Mouse (Mus musculus) G1E (cell line): ENCODE measurements around the gene Fpgs. TPM values are rescaled to one million over a fixed set of nuclear protein-coding genes. Genes with fewer than 3 reads are reported as not detected.

Experiments used
- ATAC-seq: 2 replicates; pipeline ENCODE4 v1.8.0; 2016; ENCODE audit warnings: mild to moderate bottlenecking; ENCODE audit not compliant: insufficient number of reproducible peaks, poor library complexity, low FRiP score, severe bottlenecking; ENCODE audit errors: extremely low read depth
- DNase-seq: peaks from one replicate; pipeline ENCODE4 v3.0.0; 2012; ENCODE audit warnings: low spot score
- H3K27me3 ChIP-seq: 2 replicates; pipeline ENCODE4 v1.6.1; 2012; ENCODE audit warnings: mild to moderate bottlenecking, low read length, inconsistent platforms; ENCODE audit not compliant: insufficient read depth
- H3K36me3 ChIP-seq: replicated peaks from 2 replicates; pipeline ENCODE3; 2012; ENCODE audit warnings: mild to moderate bottlenecking, inconsistent platforms
- H3K4me1 ChIP-seq: 2 replicates; pipeline ENCODE4 v1.6.1; 2012; ENCODE audit warnings: low read depth, low read length, inconsistent platforms, mixed read lengths; ENCODE audit not compliant: insufficient read depth
- H3K4me3 ChIP-seq: 2 replicates; pipeline ENCODE4 v1.5.1; 2012; ENCODE audit warnings: low read depth, mild to moderate bottlenecking, inconsistent platforms, low read length, moderate library complexity, mixed read lengths
- H3K9me3 ChIP-seq: replicated peaks from 2 replicates; pipeline ENCODE4 v1.6.1; 2012; ENCODE audit warnings: inconsistent platforms
- CTCF ChIP-seq: IDR thresholded peaks from 2 replicates; pipeline ENCODE4 v1.5.1; 2012; ENCODE audit warnings: low read depth, low read length, inconsistent platforms, mixed read lengths
- GATA1 ChIP-seq: IDR thresholded peaks from 2 replicates; pipeline ENCODE4 v1.6.1; 2012; ENCODE audit warnings: borderline replicate concordance, low read length, inconsistent platforms, mixed read lengths
- GATA2 ChIP-seq: IDR thresholded peaks from 2 replicates; pipeline ENCODE4 v1.6.1; 2012; ENCODE audit warnings: low read depth, low read length, inconsistent platforms, borderline replicate concordance
- POLR2AphosphoS5 ChIP-seq: IDR thresholded peaks from 2 replicates; pipeline ENCODE4 v1.6.1; 2012; ENCODE audit warnings: low read depth, low read length, inconsistent platforms; ENCODE audit not compliant: insufficient replicate concordance
- TAL1 ChIP-seq: conservative IDR thresholded peaks from 2 replicates; pipeline ENCODE4 v1.6.1; 2012; ENCODE audit warnings: low read depth, low read length, inconsistent platforms, mixed read lengths
- polyA plus RNA-seq: library from polyadenylated mRNA; stranded (reverse); fragments of >175 nt; gene quantifications from 2 replicates; pipeline ENCODE4 v1.2.3, GENCODE M21; 2012
- total RNA-seq, 2 experiments: library from RNA; stranded (forward) in 1 of 2; stranded (reverse) in 1 of 2; fragments of 200-1000 nt in 1 of 2; fragments of >200 nt in 1 of 2; fragmentation: Nextera tagmentation in 1 of 2; gene quantifications; 2 replicates each; pipeline ENCODE4 v1.2.3; 2014 to 2017

Fpgs gene
- total and polyA plus RNA-seq, 3 experiments, result 12.8 to 81.4 (median 14.7) TPM

GRCm38 (mm10) chr2:32654743-32655393, 49.1 kb downstream of the Fpgs start:
- TF ChIP-seq POLR2AphosphoS5 (no peak), GATA2 (no peak), GATA1 (no peak), TAL1 (no peak), CTCF (no peak)
- Histone ChIP-seq H3K36me3 (peaks cover 33% of the 10 kb centered on the region), H3K4me1 (peaks cover 62% of the 10 kb centered on the region), H3K9me3 (no peaks in the 10 kb centered on the region), H3K4me3 (peak overlapping the region; percentile 49; the same call in 1 of the 2 replicates), H3K27me3 (no peaks in the 10 kb centered on the region)
- DNase-seq (peak; percentile 68), ATAC-seq (peak; percentile 49; the same call in 1 of the 2 replicates)

GRCm38 (mm10) chr2:32653764-32654163, 50.2 kb downstream of the Fpgs start:
- ATAC-seq (no peak), DNase-seq (no peak)
- Histone ChIP-seq H3K4me3 (no peak overlapping the region), H3K4me1 (peaks cover 54% of the 10 kb centered on the region), H3K27me3 (no peaks in the 10 kb centered on the region), H3K9me3 (no peaks in the 10 kb centered on the region), H3K36me3 (peaks cover 35% of the 10 kb centered on the region)
- TF ChIP-seq TAL1 (no peak), POLR2AphosphoS5 (no peak), GATA2 (no peak), CTCF (no peak), GATA1 (no peak)

- no peak for DNase-seq
- no peak for ATAC-seq
- no peak overlapping the region for H3K4me3 ChIP-seq
Observed at GRCm38 (mm10) chr2:32647366-32647765, 56.6 kb downstream of the Fpgs start.

GRCm38 (mm10) chr2:32646379-32647056, 57.4 kb downstream of the Fpgs start, which contains the start of gene Eng:
Gene Eng, plus strand, starts transcription at chr2:32646595.
- Histone ChIP-seq H3K27me3 (no peaks in the 10 kb centered on the region; the same call in 1 of the 2 replicates), H3K9me3 (no peaks in the 10 kb centered on the region), H3K36me3 (peaks cover 14% of the 10 kb centered on the region), H3K4me3 (peak within 1 kb of the TSS; percentile 55), H3K4me1 (peaks cover 39% of the 10 kb centered on the region)
- DNase-seq, result peak; percentile 57
- no peak for ATAC-seq
- TF ChIP-seq GATA1, result no peak
- TF ChIP-seq CTCF, result no peak
- no peak for TF ChIP-seq POLR2AphosphoS5
- no peak for TF ChIP-seq GATA2
- TF ChIP-seq TAL1, result no peak

More at GRCm38 (mm10) chr2:32647366-32647765, 56.6 kb downstream of the Fpgs start:
- TF ChIP-seq GATA2, result no peak
- TF ChIP-seq GATA1, result no peak
- no peak for TF ChIP-seq CTCF
- no peak for TF ChIP-seq TAL1
- TF ChIP-seq POLR2AphosphoS5, result no peak
- H3K4me1 ChIP-seq, result peaks cover 34% of the 10 kb centered on the region
- H3K36me3 ChIP-seq, result peaks cover 14% of the 10 kb centered on the region
- no peaks in the 10 kb centered on the region for H3K9me3 ChIP-seq
- H3K27me3 ChIP-seq, result no peaks in the 10 kb centered on the region; the same call in 1 of the 2 replicates

GRCm38 (mm10) chr2:32645647-32646046, 58.3 kb downstream of the Fpgs start:
- Histone ChIP-seq H3K4me3 (no peak overlapping the region), H3K4me1 (peaks cover 42% of the 10 kb centered on the region), H3K36me3 (peaks cover 9% of the 10 kb centered on the region), H3K9me3 (no peaks in the 10 kb centered on the region), H3K27me3 (no peaks in the 10 kb centered on the region; the same call in 1 of the 2 replicates)
- DNase-seq (no peak), ATAC-seq (no peak)
- no peak for TF ChIP-seq TAL1
- no peak for TF ChIP-seq GATA1
- TF ChIP-seq CTCF, result no peak
- no peak for TF ChIP-seq POLR2AphosphoS5
- no peak for TF ChIP-seq GATA2
